Mouse (Mus musculus): ENCODE results near the gene Ddx60. TPM values are rescaled to one million over a fixed set of nuclear protein-coding genes. Genes with fewer than 3 reads are reported as not detected.

The Ddx60 gene
- polyA plus RNA-seq (2012; rRNA removed) = 0.78 and 2.6 TPM in 2 replicates

DNA sequence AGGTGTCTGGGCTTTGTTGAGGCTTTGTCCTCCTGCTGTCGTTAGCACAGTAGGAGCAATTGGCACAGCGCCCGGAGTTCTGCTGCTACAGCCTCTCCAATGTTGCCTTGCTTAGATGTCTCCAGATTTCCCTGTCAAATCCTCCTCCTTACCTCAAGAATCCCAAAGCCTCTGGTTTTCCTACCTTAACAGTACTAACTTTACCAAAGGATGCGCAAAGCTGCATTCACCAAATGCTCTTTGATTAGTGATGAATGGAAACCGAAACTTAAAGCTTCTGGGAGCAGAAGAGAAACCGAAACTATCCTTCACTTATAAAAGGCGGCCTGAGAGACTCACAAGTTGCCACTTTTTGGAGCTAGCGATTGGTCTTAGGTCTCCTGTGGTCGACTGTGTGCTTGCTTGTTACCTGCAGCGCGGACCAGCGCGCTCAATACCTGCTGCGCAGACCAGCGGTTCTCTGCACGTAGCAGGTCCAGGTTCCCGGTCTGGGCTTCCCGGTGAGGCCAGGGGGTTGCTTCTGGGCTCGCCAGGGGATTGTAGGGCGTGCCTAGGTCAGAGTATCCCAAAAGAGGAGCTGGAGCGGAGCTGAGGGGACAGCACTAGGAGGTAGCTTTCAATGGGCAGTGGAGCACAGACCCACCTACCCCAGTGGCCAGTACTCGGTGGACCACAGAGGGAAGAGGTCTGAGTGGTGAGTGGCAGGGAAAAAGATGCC, at the start of gene Ddx60:
Gene Ddx60 (plus strand): TSS at position 311 of the 718 bp plus-strand sequence.

GRCm38 (mm10) chr8:61902521-61902920, 25.4 kb upstream of the Ddx60 start, which contains the start of gene Palld:
Gene Palld, minus strand, starts transcription at chr8:61902690.

Other genes with a start within 250 kb of the Ddx60 start
- gene Palld, start 25.4 kb upstream of the Ddx60 start, polyA plus RNA-seq (2012; rRNA removed) = 51.0 and 62.6 TPM in 2 replicates
- not detected in 2 replicates for gene Anxa10, start 195.1 kb downstream of the Ddx60 start, polyA plus RNA-seq (2012; rRNA removed)

All from colon, adult 2 months (tissue).